Mouse (Mus musculus) cerebellum, adult 2 months (tissue): ENCODE results near the gene Tomm20. TPM values are rescaled to one million over a fixed set of nuclear protein-coding genes. Genes with fewer than 3 reads are reported as not detected.

Source experiments
- DNase-seq, 2 experiments: peaks; one replicate each; pipeline ENCODE4 v3.0.0; 2021
- H3K27ac ChIP-seq: fragments of 200-500 bp; 2 replicates; pipeline ENCODE4 v1.5.1; 2012; ENCODE audit warnings: low read length, control low read depth, inconsistent platforms; ENCODE audit not compliant: insufficient read depth
- H3K27me3 ChIP-seq: fragments of 200-500 bp; 2 replicates; pipeline ENCODE4 v1.6.1; 2012; ENCODE audit warnings: inconsistent platforms, mild to moderate bottlenecking, low read length, moderate library complexity; ENCODE audit not compliant: control insufficient read depth, insufficient read depth
- H3K4me1 ChIP-seq: fragments of 200-500 bp; 2 replicates; pipeline ENCODE4 v1.6.1; 2011; ENCODE audit warnings: low read length; ENCODE audit not compliant: control insufficient read depth, insufficient read depth
- H3K4me3 ChIP-seq: fragments of 200-500 bp; replicated peaks from 2 replicates; pipeline ENCODE3; 2011; ENCODE audit warnings: mild to moderate bottlenecking, low read depth, low read length, control low read depth; ENCODE audit not compliant: insufficient read depth
- CTCF ChIP-seq: fragments of 200-500 bp; IDR thresholded peaks from 2 replicates; pipeline ENCODE4 v1.5.1; 2011; ENCODE audit warnings: low read depth, mild to moderate bottlenecking, control low read depth, low read length, moderate library complexity, borderline replicate concordance; ENCODE audit not compliant: insufficient read depth
- POLR2A ChIP-seq: fragments of 200-500 bp; IDR thresholded peaks from 2 replicates; pipeline ENCODE4 v1.6.1; 2011; ENCODE audit warnings: low read length, control low read depth, borderline replicate concordance; ENCODE audit not compliant: insufficient read depth
- WGBS: fragments of 180-500 bp; shearing (Covaris S2); methylation state at CpG from one replicate; pipeline ENCODE4 v1.1.7; 2018; 5-methylcytosine and 5-hydroxymethylcytosine counted together
- polyA plus RNA-seq: library from polyadenylated mRNA; depleted of rRNA; stranded (reverse); fragments of >200 nt; gene quantifications from 2 replicates; pipeline ENCODE4 v1.2.3, GENCODE M21; 2012

Gene Tomm20
- polyA plus RNA-seq, 1 experiment, result 195 TPM

DNA sequence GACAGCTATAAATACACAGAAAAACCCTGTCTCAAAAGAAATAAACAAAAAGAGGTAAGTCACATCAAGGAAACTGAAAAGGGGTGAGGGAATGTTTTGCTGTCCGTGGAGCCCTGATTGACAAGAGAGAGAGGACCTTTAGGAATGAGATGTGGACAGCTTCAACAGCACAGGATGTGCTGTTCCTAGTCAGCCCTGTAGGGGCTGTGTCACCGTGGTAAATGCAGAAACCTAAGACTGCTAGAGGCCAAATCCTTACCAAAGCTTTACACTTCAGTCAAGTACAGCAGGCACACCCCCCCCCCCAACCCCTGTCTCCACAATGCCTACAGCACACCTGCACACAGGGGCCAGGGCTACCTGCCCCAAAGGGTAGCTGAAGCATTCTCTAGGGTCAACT, 13.9 kb downstream of the Tomm20 start:
- 33% methylated on average over 2 of the region's 2 CpGs for WGBS
- peaks cover 5% of the 10 kb centered on the region for H3K4me1 ChIP-seq
- no peak for DNase-seq
- TF ChIP-seq POLR2A (no peak), CTCF (no peak)
- no peak overlapping the region for H3K4me3 ChIP-seq
- H3K27ac ChIP-seq, result no peak overlapping the region
- no peaks in the 10 kb centered on the region for H3K27me3 ChIP-seq

- peak; percentile 57 to 62 for DNase-seq
- Histone ChIP-seq H3K4me1 (peaks cover 5% of the 10 kb centered on the region), H3K27me3 (no peaks in the 10 kb centered on the region), H3K27ac (no peak overlapping the region), H3K4me3 (no peak overlapping the region)
- TF ChIP-seq POLR2A, result no peak
- TF ChIP-seq CTCF, result no peak; the same call in 1 of the 2 replicates
- 60% methylated on average over 3 of the region's 3 CpGs for WGBS
These were observed 16.0 kb downstream of the Tomm20 start for GRCm38 (mm10) chr8:126929607-126930161.

- Histone ChIP-seq H3K4me3 (no peak overlapping the region), H3K27ac (no peak overlapping the region), H3K27me3 (no peaks in the 10 kb centered on the region), H3K4me1 (peaks cover 5% of the 10 kb centered on the region)
- TF ChIP-seq CTCF (no peak), POLR2A (no peak)
- DNase-seq, result peak; percentile 44 to 55
- 55% methylated on average over 10 of the region's 10 CpGs for WGBS
These were observed 16.7 kb downstream of the Tomm20 start for GRCm38 (mm10) chr8:126928755-126929505.

GRCm38 (mm10) chr8:126928028-126928427, 17.6 kb downstream of the Tomm20 start:
- Histone ChIP-seq H3K27me3 (no peaks in the 10 kb centered on the region), H3K4me3 (no peak overlapping the region), H3K4me1 (peaks cover 5% of the 10 kb centered on the region), H3K27ac (no peak overlapping the region)
- no peak for DNase-seq
- TF ChIP-seq POLR2A (no peak), CTCF (no peak)

DNA sequence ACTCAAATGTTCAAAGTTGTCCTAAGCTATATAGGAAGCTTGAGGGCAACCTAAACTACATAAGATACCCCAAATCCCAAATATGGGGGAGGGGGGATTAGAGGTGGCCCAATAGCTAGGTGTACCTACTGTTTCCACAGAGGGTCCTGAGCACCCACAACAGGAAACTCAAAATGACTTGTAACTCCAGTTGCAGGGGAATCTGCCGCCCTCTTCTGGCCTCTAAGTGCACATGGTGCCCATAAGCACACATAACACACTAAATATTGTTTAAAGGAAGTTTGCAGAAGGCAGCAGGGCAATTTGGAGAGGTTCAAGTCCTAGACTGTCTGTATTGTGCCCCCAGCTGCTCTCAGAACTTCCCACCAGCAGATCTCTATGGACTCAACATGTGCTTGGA, 18.6 kb downstream of the Tomm20 start:
- Histone ChIP-seq H3K27me3 (no peaks in the 10 kb centered on the region), H3K27ac (no peak overlapping the region), H3K4me1 (peaks cover 5% of the 10 kb centered on the region), H3K4me3 (no peak overlapping the region)
- WGBS, result 50% methylated on average over 1 of the region's 1 CpGs
- DNase-seq, result no peak
- TF ChIP-seq CTCF (peak; percentile 30; the same call in 1 of the 2 replicates), POLR2A (no peak)

- DNase-seq, result no peak
- TF ChIP-seq CTCF, result no peak
- TF ChIP-seq POLR2A, result no peak
- H3K4me1 ChIP-seq, result peaks cover 3% of the 10 kb centered on the region; the same call in 1 of the 2 replicates
- H3K4me3 ChIP-seq, result no peak overlapping the region
- H3K27me3 ChIP-seq, result no peaks in the 10 kb centered on the region
- WGBS, result 94% methylated on average over 7 of the region's 7 CpGs
- H3K27ac ChIP-seq, result no peak overlapping the region
These were observed 22.7 kb downstream of the Tomm20 start for GRCm38 (mm10) chr8:126922981-126923380.

- DNase-seq, result no peak
- 87% methylated on average over 3 of the region's 3 CpGs for WGBS
- Histone ChIP-seq H3K27me3 (no peaks in the 10 kb centered on the region), H3K4me1 (peaks cover 3% of the 10 kb centered on the region; the same call in 1 of the 2 replicates), H3K27ac (no peak overlapping the region), H3K4me3 (no peak overlapping the region)
- TF ChIP-seq POLR2A, result no peak
- no peak for TF ChIP-seq CTCF
These were observed 24.2 kb downstream of the Tomm20 start for GRCm38 (mm10) chr8:126921432-126921831.

DNA sequence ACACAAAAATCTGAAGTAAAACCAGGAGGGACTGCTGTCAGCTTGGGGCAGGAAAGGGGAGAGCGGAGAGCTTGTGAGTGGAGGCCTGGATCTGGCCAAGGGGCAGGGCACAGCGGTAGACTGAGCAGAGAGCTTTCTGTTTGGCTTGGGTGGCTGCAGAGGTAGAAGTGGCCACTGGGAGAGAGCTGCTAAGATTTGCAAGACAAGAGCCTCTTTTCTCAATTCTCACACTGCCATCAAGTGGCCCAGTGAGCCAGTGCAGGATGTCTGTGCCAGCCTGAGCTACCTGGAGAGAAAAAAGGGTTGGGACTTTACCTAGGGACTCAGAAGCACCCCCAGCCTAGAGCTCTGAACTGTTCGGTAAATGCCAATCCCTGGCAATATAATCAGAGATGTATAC, 24.8 kb downstream of the Tomm20 start:
- no peak overlapping the region for H3K4me3 ChIP-seq
- peaks cover 3% of the 10 kb centered on the region; the same call in 1 of the 2 replicates for H3K4me1 ChIP-seq
- no peak overlapping the region for H3K27ac ChIP-seq
- 9% methylated on average over 3 of the region's 3 CpGs for WGBS
- H3K27me3 ChIP-seq, result no peaks in the 10 kb centered on the region
- peak; percentile 97 for TF ChIP-seq CTCF
- no peak for TF ChIP-seq POLR2A
- peak; percentile 81 to 82 for DNase-seq
